Mouse (Mus musculus) Patski (cell line): ENCODE results near the gene Slco1a6. TPM values are rescaled to one million over a fixed set of nuclear protein-coding genes. Genes with fewer than 3 reads are reported as not detected.

Source experiments
- ATAC-seq: fragments of 100-300 bp; one replicate; pipeline ENCODE4 v1.8.0; 2021
- CTCF ChIA-PET: fragments of 350-600 bp; sonication (Branson Sonifier 250); formaldehyde crosslinking; loops from one replicate; lab custom pipeline; 2022; ENCODE audit warnings: inconsistent platforms; lab: Charles Lee
- POLR2A ChIA-PET: fragments of 350-600 bp; sonication (Branson Sonifier 250); formaldehyde crosslinking; loops from one replicate; lab custom pipeline; 2022; ENCODE audit warnings: antibody characterized with exemption, inconsistent platforms; lab: Charles Lee
- DNase-seq: peaks from one replicate; pipeline ENCODE4 v3.0.0-alpha.2; 2011; ENCODE audit warnings: low read depth, low spot score
- H3K27me3 ChIP-seq: fragments of 371-371 bp; one replicate; pipeline ENCODE4 v1.5.1; 2021
- CTCF ChIP-seq: fragments of 100-300 bp; IDR thresholded peaks from one replicate; pipeline ENCODE4 v1.5.1; 2021
- in situ Hi-C: fragments of 300-500 bp; cut with MboI; formaldehyde crosslinking; loops from 3 replicates; pipeline ENCODE4 v1.11.1; 2018; ENCODE audit warnings: low pct_unique_long_range_greater_than_20kb, mixed read lengths
- polyA plus RNA-seq: library from polyadenylated mRNA; unstranded; gene quantifications from one replicate; pipeline ENCODE4 v1.2.3, GENCODE M21; 2021

Gene Slco1a6
- polyA plus RNA-seq, 1 experiment from 2014 or later, result 25.1 TPM

DNA sequence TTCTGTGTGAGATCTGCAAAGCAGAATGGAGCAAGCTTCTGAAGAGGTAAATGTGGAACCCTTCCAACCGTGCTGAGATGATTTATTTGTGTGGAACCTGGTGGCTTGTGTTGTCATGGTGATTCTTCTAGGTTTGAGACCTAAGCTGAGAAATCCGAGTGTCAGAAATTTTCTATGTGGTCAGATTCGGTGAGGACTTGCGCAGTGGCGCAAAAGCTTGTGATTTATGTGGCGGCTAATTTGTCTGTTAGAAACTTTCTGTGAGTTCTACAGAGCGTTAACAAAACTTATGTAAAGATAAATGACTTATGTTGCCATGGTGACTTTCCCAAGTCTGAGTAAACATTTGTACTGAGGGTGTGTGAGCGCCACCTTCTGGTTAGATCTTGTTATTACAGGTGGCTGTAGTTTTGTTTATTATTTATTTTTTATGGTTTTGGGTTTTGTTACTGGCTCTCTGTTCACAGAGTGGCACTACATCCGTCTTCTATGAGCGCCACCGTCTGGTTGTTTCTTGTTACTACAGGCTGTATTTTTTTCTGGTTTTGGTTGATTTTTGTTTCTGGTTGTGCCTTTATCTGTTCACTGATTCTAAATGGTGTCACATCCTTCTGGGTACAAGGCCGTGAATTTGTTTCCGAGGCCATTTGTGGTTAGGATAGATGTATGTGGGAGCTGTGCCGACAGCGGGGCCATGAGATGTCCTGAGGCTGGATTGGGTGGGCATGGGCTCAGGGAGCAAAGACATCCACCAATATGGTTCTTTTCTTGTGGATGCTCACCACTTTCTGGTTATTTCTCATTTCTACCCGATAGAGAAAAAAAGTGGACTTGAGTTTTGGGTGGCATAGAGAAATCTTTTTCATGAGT, 167.8 kb downstream of the Slco1a6 start:
- ChIA-PET POLR2A (no interaction called here), CTCF (interaction anchor here (0.7 to 2.5 kb wide), 10 partner anchors 12 to 547 kb away, joined by 3 to 7 read pairs (median 3); partner anchors contain the start of genes Pyroxd1 and Spx)
- in situ Hi-C loops, result loop anchor here (10.0 to 25.0 kb wide), 6 partner anchors 124 to 1328 kb away; partner anchors contain the start of gene Pyroxd1
- no peaks in the 10 kb centered on the region for H3K27me3 ChIP-seq
- DNase-seq (peak; percentile 96), ATAC-seq (peak; percentile 75)
- peak; percentile 88 for TF ChIP-seq CTCF

DNA sequence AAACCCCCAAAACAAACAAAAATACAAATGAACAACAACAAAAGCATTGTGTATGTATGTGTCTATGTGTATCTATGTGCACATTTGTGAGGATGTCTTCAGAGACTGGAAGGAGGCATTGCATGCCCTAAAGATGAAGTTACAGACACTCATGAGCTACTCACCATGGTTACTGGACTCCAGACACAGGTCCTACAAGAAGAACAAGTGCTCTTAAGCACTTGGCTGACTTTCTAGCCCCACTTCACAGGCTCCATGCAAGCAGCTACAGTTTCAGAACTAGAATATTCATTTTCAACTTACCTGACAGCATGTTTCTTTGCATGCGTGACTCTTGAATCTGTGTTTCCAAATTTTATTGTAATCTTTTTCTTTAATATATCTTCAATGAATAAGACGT, 172.6 kb downstream of the Slco1a6 start:
- in situ Hi-C loops, result loop anchor here (25.0 kb wide), 2 partner anchors 702 to 1323 kb away; no protein-coding TSS in a partner anchor
- POLR2A ChIA-PET, result no interaction called here
- no peak for DNase-seq
- H3K27me3 ChIP-seq, result no peaks in the 10 kb centered on the region
- CTCF ChIA-PET, result interaction anchor here (0.8 kb wide), 1 partner anchor 16 kb away, joined by 4 read pairs; no protein-coding TSS in a partner anchor
- ATAC-seq, result no peak
- TF ChIP-seq CTCF, result no peak

Other genes starting within 250 kb of the Slco1a6 start
- gene Gm6614, start 197.1 kb downstream of the Slco1a6 start, polyA plus RNA-seq, result 0.12 TPM
- 0.35 TPM for gene Iapp, start 89.9 kb upstream of the Slco1a6 start, polyA plus RNA-seq
- gene Slco1a5, start 114.5 kb upstream of the Slco1a6 start, polyA plus RNA-seq, result 6.0 TPM
- gene Pyroxd1, start 137.1 kb upstream of the Slco1a6 start, polyA plus RNA-seq, result 33.0 TPM
- 16.1 TPM for gene Recql, start 178.6 kb upstream of the Slco1a6 start, polyA plus RNA-seq
- gene Golt1b, start 178.7 kb upstream of the Slco1a6 start, polyA plus RNA-seq, result 44.6 TPM
- gene Spx, start 204.9 kb upstream of the Slco1a6 start, polyA plus RNA-seq, result 0.06 TPM